Mouse (Mus musculus): Measurements from ENCODE around the gene Stk32c. TPM values are rescaled to one million over a fixed set of nuclear protein-coding genes. Genes with fewer than 3 reads are reported as not detected.

Gene Stk32c
- polyA plus RNA-seq, 1 experiment from 2014 or later, result 3.7 TPM

Other genes starting within 250 kb of the Stk32c start
- 176 and 181 TPM in 2 replicates for gene Dpysl4, start 127.3 kb downstream of the Stk32c start, polyA plus RNA-seq (2015; fragmentation: Nextera tagmentation; extraction: Ambion mirVana)
- gene Lrrc27, start 319 bp downstream of the Stk32c start, polyA plus RNA-seq (2015; fragmentation: Nextera tagmentation; extraction: Ambion mirVana), result 6.2 and 7.0 TPM in 2 replicates
- 4.4 and 5.1 TPM in 2 replicates for gene Pwwp2b, start 35.2 kb upstream of the Stk32c start, polyA plus RNA-seq (2015; fragmentation: Nextera tagmentation; extraction: Ambion mirVana)
- gene Inpp5a, start 175.8 kb upstream of the Stk32c start, polyA plus RNA-seq (2015; fragmentation: Nextera tagmentation; extraction: Ambion mirVana), result 15.3 and 15.4 TPM in 2 replicates